Mouse (Mus musculus): Measurements from ENCODE around the gene Pbsn.
"Not testable (repeated sequence)": the region's sequence is repeated elsewhere in the genome, so short reads cannot be mapped to it uniquely, and the experiment has no call there.

The Pbsn gene

DNA sequence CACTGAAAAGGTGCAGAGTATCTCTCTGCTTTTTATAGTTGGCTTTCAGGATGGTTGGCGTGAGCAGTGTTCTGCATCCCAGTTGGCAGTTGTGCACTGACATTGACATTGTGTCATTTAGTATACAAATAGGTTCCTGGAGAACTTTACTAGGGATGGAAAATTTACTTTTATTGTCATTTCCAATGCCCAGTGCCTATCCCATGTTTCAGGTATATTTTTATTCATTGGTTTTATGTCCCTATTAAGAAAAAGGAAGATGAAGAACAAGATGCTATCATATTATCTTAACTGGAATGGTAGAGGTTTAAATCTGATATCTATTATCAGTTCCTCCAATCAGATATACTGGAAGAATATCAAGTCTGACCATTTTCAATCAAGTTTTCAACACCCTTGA, at the start of gene Pbsn:
Gene Pbsn (minus strand): TSS at position 101 of the 400 bp plus-strand sequence.
- no peak for DNase-seq (ENCODE audit: low spot score in 2 of 2)

GRCm38 (mm10) chrX:77880033-77880432, 26.6 kb upstream of the Pbsn start:
- not testable (repeated sequence) for DNase-seq (ENCODE audit: low spot score in 2 of 2)

GRCm38 (mm10) chrX:77864458-77864857, 11.0 kb upstream of the Pbsn start, which contains the start of gene Gm14744:
TSS of gene Gm14744 (plus strand) at chrX:77864758.
- DNase-seq (ENCODE audit: low spot score in 2 of 2) = not testable (repeated sequence)

- DNase-seq (ENCODE audit: low spot score in 2 of 2) = no peak
These were observed 41.4 kb downstream of the Pbsn start for GRCm38 (mm10) chrX:77812031-77812430.

DNA sequence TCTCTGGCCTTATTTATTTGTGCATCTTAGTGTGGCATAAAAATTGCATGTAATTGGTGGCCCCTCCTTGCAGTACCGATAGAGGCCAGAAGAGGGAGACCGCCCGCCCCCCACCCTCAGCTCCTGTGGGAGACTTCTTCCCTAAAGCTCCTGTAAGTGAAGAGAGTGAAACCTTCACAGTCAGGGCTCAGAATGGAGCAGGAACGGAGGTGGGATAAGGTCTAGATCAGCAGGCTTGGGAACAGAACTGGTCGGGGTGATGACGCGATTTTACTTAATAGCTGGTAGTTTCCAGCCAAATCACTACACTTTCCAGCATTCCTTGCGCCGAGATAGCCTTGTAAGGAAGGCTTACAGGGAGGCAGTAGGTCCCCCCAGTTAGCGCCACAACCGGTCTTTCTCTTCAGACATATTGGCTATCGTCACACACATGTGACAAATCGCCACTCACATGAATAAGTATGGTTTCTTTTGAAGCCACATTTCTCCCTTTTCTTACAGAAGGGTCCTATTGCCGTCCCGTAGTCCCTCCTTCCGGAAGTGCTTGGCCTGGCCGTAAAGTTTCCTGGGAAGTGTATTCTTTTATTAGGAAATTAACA, 42.7 kb downstream of the Pbsn start:
- DNase-seq (ENCODE audit: low spot score in 2 of 2) = peak; percentile 28 to 58

DNA sequence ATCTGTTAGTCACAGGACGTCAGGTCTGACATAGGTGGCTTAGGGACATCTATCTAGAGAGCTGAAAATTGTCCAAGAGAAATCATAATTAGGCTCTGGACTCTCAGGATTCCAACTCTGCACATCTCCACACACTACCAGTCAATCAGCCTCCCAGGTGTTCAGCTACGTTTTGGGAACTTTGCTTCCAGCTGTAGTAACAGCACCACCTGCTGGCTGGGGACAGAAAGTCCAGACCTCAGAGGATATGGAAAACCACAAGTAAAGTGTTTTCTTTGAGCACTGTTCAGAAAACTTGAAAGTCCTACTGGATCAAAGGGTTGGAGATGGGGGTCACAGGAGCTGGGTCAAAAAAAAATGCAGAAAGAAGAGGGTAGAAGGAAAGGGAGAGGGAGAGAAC, 44.8 kb downstream of the Pbsn start:
- DNase-seq (ENCODE audit: low spot score in 2 of 2) = no peak

- no peak for DNase-seq (ENCODE audit: low spot score in 2 of 2)
These were observed 51.1 kb downstream of the Pbsn start for GRCm38 (mm10) chrX:77802293-77802692.

DNA sequence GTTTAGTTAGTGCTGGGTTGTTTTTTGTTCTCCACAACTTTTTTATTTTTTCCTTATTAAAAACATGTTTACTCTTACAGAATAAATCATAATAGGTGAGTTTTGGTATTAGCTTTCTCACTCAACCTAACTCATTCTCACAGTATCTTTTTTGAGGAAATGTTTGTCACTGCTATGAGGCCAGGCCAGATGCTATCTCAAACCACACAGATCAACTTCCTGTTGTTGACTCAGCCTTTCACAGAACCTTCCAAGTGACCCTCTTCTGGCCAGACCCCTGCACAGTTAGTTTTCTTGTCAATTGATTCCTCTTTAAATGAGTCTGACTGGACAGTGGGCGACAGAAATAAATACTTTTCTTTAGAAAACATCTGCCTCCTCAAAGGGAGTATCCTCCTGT, 51.9 kb downstream of the Pbsn start:
- no peak for DNase-seq (ENCODE audit: low spot score in 2 of 2)

GRCm38 (mm10) chrX:77799554-77799953, 53.9 kb downstream of the Pbsn start:
- DNase-seq (ENCODE audit: low spot score in 2 of 2) = no peak

DNA sequence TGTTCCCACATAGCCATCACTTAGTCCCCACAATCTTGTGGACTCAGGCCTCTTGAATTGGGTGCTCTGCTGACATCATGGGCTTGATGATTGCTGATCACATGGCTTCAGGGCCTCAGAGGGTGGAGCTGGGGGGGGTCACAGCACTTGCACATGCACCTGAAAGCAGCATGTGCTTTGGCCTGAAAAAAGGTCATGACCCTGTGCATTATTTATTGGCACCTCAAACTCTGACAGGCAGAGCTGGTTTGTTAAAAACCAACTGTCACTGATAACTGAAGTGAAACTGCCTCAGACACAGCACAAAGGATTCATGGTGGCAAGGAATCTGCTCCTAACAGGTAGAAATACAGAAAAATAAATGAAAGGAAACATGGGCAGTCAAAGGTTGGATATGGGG, 55.6 kb downstream of the Pbsn start:
- DNase-seq (ENCODE audit: low spot score in 2 of 2) = no peak

DNA sequence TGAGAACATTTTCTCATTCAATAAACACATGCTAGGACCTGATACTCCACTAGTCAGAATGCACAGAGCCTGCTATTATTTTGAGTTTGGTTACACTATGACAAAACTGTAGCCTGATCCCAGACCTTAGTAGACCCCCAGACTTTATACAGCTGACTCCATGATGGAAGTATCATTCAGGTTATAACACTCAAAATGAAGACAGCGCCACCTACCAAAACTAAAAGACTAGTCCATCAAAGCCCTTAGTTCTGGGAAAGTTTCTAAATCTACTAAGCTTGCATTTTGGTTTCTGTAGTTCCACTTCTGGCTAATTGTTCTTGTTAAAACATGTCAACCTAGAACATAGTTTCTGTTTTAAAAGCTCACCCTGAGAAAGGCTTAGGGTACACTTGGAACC, 56.5 kb downstream of the Pbsn start:
- no peak for DNase-seq (ENCODE audit: low spot score in 2 of 2)

DNA sequence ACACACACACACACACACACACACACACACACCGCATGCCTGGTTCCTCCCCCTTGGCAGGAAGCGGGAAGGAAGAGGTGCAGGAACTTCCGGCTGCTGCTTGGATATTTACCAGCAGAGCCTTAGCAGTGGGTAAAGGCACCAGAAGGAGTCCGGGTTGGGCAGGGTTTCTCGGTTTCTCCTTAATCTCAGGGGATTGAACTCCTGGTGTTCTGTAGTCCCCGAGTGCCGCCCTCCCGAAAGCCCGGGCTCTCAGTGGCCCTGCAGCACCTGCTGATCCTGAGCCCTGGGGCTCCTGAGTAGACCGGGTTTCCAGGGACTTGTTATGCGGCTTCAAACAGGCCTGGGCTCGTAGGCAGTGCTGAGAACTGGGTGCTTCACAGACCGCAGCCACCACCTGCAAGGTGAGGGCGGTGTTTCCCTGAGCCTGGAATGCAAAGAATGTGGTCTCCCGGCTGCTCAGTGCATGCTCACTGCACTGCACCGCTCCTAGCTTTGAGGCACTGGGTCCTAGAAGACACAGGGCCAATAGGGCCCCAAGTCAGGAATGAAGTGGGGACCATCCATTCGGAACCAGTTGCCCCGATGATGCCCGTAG, 57.1 kb downstream of the Pbsn start, which contains the start of gene Prkx:
Gene Prkx (minus strand): TSS at position 41 of the 598 bp plus-strand sequence.
- peak in 1 of 2 experiments; percentile 12 for DNase-seq (ENCODE audit: low spot score in 2 of 2)

GRCm38 (mm10) chrX:77795858-77796174, 57.6 kb downstream of the Pbsn start:
- DNase-seq (ENCODE audit: low spot score in 2 of 2) = peak; percentile 53 to 69

DNA sequence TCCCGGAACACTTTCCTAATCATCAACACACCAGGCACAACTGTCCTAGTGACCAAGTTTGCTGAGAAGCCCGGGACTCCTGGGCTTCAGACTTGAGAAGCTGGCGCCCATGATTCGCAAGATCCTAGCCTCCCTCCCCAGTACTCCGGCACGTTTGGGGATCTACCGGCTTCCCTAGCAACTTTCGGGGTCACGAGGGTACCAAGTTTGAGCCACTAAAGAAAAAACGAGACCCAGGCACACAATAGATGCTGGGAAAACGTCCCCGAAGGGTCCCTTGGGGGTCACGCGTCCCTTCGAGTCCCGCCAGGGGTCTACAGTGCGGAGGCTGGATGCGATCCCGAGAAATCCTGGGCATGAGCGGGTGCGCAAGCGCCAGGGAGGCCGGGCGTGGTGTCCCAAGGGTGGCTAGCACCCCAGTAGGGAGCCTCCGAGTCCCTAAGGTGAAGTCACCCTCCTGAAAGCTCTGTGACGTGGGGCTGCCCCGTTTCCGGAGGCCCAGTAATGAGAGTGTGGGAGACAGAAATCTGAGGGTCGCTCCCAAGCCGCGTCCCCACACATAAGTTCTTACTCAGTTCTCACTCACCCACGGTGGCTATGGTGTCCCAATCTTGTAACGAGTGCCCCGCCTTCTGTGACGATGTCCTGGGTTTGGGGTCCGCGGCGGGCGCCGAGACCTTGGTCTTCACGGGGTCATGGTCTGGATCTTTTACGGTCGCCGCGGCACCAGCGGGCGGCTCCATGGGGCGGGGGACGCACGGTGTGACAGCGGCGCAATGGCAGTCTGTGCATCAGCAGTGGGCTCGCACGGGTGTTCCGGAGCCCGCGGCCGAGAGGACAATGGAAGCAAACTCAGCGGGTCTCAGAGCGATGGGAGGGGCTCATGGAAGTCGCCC, 58.2 kb downstream of the Pbsn start:
- peak in 1 of 2 experiments; percentile 18 for DNase-seq (ENCODE audit: low spot score in 2 of 2)

- DNase-seq (ENCODE audit: low spot score in 2 of 2) = no peak
These were observed 64.7 kb downstream of the Pbsn start for GRCm38 (mm10) chrX:77788675-77789074.

Data from frontal cortex, postnatal 25 days (tissue).